Mouse (Mus musculus) heart, postnatal 0 days (tissue): ENCODE data around the gene Rfc2.

Experiments used
- CTCF ChIP-seq: IDR thresholded peaks from 2 replicates; pipeline ENCODE4 v1.5.1; 2016; ENCODE audit warnings: antibody characterized with exemption, control low read depth, low read depth
- EP300 ChIP-seq: IDR thresholded peaks from 2 replicates; pipeline ENCODE4 v1.6.1; 2016; ENCODE audit warnings: antibody characterized with exemption, low read depth

DNA sequence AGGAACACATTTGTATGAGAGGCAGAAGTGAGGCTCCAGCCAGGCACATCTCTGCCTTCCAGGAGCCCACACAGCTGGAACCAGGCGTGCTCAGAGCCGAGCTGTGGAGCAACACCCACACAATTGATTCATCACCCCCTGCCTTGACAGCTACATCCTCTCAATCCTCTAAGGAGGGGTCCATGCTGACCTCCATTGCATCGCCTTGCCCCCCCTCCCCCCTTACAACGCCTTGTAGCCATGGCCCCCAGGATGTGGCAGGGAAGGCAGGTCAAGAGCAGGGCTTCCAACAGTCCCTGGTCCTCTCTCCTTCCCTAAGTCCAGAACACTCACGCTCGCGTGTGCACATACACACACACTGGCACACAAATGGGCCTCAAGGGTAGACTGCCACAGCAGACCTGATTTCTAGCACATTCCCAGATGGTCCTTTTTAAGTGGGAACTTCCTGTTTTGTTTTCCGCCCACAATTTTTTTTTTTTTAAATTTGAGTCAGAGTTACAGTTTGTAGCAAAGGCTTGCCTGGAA, 12.1 kb upstream of the Rfc2 start:
- TF ChIP-seq CTCF (no peak), EP300 (no peak)
